Mouse (Mus musculus) frontal cortex, postnatal 14 days (tissue): ENCODE results near the gene Gprin3.
"Not testable (repeated sequence)": the region's sequence is repeated elsewhere in the genome, so short reads cannot be mapped to it uniquely, and the experiment has no call there.

Source experiments
- DNase-seq, 2 experiments: peaks; one replicate each; pipeline ENCODE4 v3.0.0; 2022; ENCODE audit warnings: low spot score in 2 of 2

The Gprin3 gene

DNA sequence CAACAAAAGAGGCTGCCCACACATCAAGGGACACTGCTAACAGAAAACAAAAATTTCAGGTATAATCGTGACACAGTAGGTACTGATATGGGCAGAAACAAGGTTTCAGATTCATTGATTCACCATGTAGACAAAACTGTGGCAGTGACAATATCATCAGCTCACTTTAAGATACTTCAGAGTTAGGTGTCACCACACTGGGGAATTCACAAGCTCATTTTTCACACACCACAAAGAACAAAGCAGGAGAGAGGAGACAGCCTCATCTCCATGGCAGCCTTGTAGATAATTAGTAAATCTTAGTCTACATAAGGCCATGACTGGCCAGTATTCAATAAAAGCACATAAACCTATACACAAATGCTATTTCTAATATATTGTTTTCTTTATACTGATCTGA is 77.4 kb downstream of the Gprin3 start:
- no peak for DNase-seq

GRCm38 (mm10) chr6:59341146-59341545 is 84.9 kb downstream of the Gprin3 start:
- no peak for DNase-seq

DNA sequence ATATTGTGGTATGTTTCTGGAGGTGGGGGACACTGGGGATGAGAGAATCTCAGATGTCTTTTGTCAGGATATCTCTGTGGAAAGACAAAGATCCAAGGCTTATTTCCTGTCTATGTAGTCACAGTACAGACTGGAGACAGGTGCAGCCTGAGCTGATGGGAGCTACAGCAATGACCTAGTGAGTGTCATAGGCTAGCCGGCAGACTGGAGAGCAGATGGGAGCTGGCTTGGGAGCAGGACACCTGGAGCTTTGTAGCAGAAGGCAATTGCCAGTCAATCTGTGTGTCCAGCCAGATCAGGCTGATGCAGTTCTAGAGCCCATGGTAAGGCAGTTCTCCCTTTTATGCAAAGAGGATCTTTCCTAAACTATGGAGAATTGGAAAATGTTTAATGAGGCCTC is 97.8 kb downstream of the Gprin3 start:
- DNase-seq: no peak

DNA sequence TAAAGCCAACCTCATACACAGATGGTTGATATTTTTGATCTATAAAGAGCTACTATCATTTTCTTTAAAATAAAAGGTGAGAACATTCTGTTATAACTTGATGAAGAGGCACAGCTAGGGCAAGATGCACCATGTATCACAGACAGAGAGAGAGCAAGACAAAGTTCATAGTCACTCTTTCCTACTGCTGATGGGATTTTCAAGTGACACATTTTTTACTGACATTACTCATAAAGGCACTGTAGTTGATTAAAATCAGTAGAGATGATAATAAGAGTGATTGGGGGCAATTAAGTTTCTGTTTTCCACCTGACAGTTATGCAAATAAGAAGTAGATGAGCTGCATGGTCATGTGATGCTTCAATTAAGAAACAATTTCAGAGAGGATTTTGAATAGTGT is 110.2 kb downstream of the Gprin3 start:
- DNase-seq: no peak

GRCm38 (mm10) chr6:59315090-59315489 is 111.0 kb downstream of the Gprin3 start:
- DNase-seq: no peak

- DNase-seq: no peak
These were observed 112.9 kb downstream of the Gprin3 start for GRCm38 (mm10) chr6:59313162-59313561.

- DNase-seq: no peak
These were observed 114.9 kb downstream of the Gprin3 start for GRCm38 (mm10) chr6:59311241-59311640.

DNA sequence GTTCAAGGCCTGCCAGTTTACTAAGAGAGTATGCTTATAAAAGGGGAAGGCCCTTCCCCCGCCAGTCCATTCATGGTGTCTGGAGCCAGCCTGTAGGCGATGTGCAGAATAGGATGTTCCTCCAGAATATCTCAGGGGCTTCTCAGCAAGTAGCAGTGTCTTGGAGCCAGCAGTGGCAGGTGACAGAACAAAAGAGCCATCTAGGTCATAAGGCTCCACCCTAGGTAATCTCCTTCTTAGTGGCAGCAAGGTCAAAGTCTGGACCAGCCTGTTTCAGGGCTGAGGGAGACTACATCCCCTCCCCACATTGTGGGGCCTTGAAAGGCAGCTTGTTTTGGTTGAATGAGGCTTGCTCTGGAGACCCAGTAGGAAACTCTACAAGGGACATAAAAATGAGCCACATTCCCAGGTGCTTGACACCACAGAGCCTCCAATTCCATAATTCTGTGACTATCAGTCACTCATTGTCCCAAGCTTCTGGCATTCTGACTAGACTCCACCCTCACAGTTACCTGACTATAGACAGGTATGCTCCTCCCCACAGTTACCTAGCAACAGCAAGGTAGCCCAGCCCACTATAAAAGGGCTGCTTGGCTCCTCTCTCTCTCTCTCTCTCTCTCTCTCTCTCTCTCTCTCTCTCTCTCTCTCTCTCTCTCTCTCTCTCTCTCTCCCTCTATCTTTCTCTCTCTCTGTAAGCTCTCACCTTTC is 121.7 kb downstream of the Gprin3 start:
- not testable (repeated sequence) for DNase-seq

- no peak for DNase-seq
These were observed 123.1 kb downstream of the Gprin3 start for GRCm38 (mm10) chr6:59303031-59303430.
